Mouse (Mus musculus): ENCODE results near the gene Gadd45g. TPM values are rescaled to one million over a fixed set of nuclear protein-coding genes. Genes with fewer than 3 reads are reported as not detected.

Gadd45g gene
- 202 TPM for polyA plus RNA-seq (2012; fragmentation: generic; extraction: Trizol)

DNA sequence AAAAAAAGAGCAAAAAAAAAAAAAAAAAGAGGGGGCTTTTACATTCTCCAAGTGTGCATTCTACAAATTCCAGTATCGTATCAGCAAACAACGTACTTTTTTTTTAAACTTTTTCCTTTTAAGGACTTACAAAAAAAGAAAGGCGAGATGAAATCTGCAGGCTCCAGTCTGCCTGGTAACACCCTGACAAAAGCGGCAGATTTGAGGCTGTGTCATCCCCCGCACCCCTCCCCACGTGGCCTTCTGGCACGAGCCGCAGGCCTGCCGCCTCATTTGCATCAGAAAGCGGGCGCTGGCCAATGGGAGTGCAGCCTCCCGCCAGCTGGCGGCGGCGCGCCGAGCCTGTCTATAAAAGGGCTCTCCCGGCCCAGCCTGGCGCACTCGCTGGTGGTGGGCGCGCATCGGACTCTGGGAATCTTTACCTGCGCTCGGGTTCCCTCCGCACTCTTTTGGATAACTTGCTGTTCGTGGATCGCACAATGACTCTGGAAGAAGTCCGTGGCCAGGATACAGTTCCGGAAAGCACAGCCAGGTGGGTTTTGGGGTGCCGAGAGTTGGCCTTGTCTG lies at the start of gene Gadd45g:
TSS of gene Gadd45g (plus strand) at position 378 of the 567 bp plus-strand sequence.
- TF ChIP-seq CEBPB (IDR thresholded peaks at IDR 0.05; ENCODE audit: insufficient read depth, poor library complexity, severe bottlenecking) (no peak), POLR2A (IDR thresholded peaks at IDR 0.05; ENCODE audit: insufficient read length, low read depth) (peak; percentile 91), SRF (IDR thresholded peaks at IDR 0.05; ENCODE audit: control insufficient read depth, insufficient read length, low read depth) (no peak), E2F4 (IDR thresholded peaks at IDR 0.05; ENCODE audit: insufficient read depth) (no peak), MYOG (IDR thresholded peaks at IDR 0.05; ENCODE audit: control insufficient read depth in 1 of 3, insufficient read depth in 1 of 3, insufficient read length in 2 of 3, low read depth in 2 of 3) (peak in 2 of 3 experiments; percentile 42 to 85), REST (IDR thresholded peaks at IDR 0.05; ENCODE audit: insufficient read depth, insufficient read length) (no peak), MYOD1 (IDR thresholded peaks at IDR 0.05; ENCODE audit: control insufficient read depth in 1 of 3, insufficient read length in 2 of 3, low read depth in 2 of 3) (peak in 2 of 3 experiments; percentile 16 to 72), TCF12 (IDR thresholded peaks at IDR 0.05; ENCODE audit: insufficient read depth, poor library complexity, severe bottlenecking) (no peak), POLR2AphosphoS2 (IDR thresholded peaks at IDR 0.05; ENCODE audit: insufficient read length, low read depth) (peak; percentile 97), USF1 (IDR thresholded peaks at IDR 0.05; ENCODE audit: low read depth) (peak; percentile 64)
- H3K4me2 ChIP-seq (ENCODE audit: low read depth) = peak within 1 kb of the TSS; percentile 91
- H3K4me3 ChIP-seq = peak within 1 kb of the TSS; percentile 100
- no peaks in the 10 kb centered on the region for H3K27me3 ChIP-seq (ENCODE audit: control insufficient read depth, insufficient read depth, insufficient read length)
- peak within 1 kb of the TSS; percentile 81 for H3ac ChIP-seq (ENCODE audit: control insufficient read depth, insufficient read length)
- H3K36me3 ChIP-seq (ENCODE audit: control insufficient read depth, insufficient read depth) = no peaks in the 10 kb centered on the region
- H3K79me2 ChIP-seq (ENCODE audit: control insufficient read depth, insufficient read depth) = peaks cover 20% of the 10 kb centered on the region

DNA sequence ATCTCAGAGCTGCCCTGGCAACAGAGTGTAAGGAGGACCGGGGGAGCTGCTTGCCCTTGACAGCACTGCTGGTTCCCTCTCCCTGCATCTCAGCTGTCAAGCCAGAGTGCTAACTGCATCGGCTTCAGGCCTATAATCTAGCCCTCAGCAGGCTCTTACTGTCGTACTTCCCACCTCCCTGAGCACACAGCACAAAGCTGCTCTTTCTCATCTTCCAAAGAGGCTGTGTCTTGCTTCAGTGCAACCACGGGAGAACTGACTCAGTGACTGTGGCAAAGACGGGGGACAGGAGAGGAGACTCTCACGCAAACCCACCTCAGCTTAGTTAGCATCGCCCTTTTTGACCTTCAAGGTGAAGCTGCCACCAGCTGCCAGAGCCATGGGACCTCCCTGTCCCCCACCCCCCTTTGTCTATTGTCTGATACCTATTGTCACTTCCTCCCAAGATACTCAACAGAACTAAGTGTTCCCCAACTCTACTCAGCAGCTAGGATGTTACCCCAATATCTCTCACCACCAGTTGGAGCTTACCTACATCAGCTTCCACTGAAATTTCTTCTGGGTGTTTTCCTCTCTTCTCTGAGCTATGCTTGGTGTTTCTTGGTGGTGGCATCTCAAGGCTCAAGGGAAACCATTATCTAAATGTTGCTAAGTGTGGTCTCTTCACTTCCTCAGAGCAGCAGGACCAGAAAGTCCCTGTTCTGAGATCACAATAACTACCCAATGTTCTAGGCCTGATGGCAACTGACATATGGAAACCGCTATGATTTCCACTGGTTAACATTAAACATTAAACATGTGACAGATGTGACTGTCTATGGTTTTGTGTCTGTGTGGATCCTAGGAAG lies 48.4 kb upstream of the Gadd45g start:
- H3K4me3 ChIP-seq = no peak overlapping the region
- H3K36me3 ChIP-seq (ENCODE audit: control insufficient read depth, insufficient read depth) = no peaks in the 10 kb centered on the region
- H3ac ChIP-seq (ENCODE audit: control insufficient read depth, insufficient read length) = no peak overlapping the region
- H3K4me2 ChIP-seq (ENCODE audit: low read depth) = no peak overlapping the region
- peaks cover 5% of the 10 kb centered on the region for H3K27me3 ChIP-seq (ENCODE audit: control insufficient read depth, insufficient read depth, insufficient read length)
- TF ChIP-seq CEBPB (IDR thresholded peaks at IDR 0.05; ENCODE audit: insufficient read depth, poor library complexity, severe bottlenecking) (no peak), REST (IDR thresholded peaks at IDR 0.05; ENCODE audit: insufficient read depth, insufficient read length) (no peak), USF1 (IDR thresholded peaks at IDR 0.05; ENCODE audit: low read depth) (no peak), MYOG (IDR thresholded peaks at IDR 0.05; ENCODE audit: control insufficient read depth in 1 of 3, insufficient read depth in 1 of 3, insufficient read length in 2 of 3, low read depth in 2 of 3) (no peak), POLR2AphosphoS2 (IDR thresholded peaks at IDR 0.05; ENCODE audit: insufficient read length, low read depth) (no peak)
- no peaks in the 10 kb centered on the region for H3K79me2 ChIP-seq (ENCODE audit: control insufficient read depth, insufficient read depth)

DNA sequence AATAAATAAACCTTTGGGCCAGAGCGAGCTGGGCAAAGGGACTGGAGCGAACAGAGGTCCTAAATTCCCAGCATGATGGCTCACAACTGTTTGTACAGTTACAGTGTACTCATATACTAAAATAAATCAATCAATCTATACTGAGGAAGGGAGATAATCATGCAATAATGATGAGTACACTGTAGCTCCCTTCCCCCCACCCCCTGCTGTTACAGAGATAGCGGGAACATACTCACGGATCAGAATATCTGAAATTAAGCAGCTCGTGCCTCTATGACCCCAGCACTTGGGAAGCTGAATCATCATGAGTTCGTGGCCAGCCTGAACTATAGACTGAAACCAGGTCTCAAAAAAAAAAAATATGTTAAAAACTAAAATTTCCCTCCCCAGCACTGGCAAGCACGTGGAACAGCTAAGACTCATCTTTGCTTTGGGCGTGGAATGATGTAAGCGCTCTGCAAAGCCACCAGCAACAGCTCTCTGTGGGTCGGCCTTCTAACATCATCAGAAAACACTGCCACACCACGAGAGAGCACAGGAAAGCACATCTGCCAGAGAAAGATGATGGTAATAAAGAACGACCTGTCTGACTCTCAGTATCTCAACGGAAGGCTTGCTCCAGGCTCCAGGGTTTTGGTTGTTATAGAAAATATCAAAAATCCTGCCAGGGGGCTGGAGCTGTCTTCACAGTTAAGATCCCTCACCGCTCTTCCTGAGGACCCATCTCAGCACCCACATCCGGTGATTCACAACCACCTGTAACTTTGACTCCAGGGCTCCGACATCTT lies 46.5 kb upstream of the Gadd45g start:
- H3K4me2 ChIP-seq (ENCODE audit: low read depth) = peak overlapping the region; percentile 18
- H3K36me3 ChIP-seq (ENCODE audit: control insufficient read depth, insufficient read depth) = no peaks in the 10 kb centered on the region
- no peaks in the 10 kb centered on the region for H3K79me2 ChIP-seq (ENCODE audit: control insufficient read depth, insufficient read depth)
- peaks cover under 1% of the 10 kb centered on the region for H3K27me3 ChIP-seq (ENCODE audit: control insufficient read depth, insufficient read depth, insufficient read length)
- H3ac ChIP-seq (ENCODE audit: control insufficient read depth, insufficient read length) = no peak overlapping the region
- TF ChIP-seq MYOD1 (IDR thresholded peaks at IDR 0.05; ENCODE audit: control insufficient read depth in 1 of 3, insufficient read length in 2 of 3, low read depth in 2 of 3) (no peak), MAX (IDR thresholded peaks at IDR 0.05; ENCODE audit: low read depth) (peak; percentile 74), SRF (IDR thresholded peaks at IDR 0.05; ENCODE audit: control insufficient read depth, insufficient read length, low read depth) (no peak), POLR2AphosphoS2 (IDR thresholded peaks at IDR 0.05; ENCODE audit: insufficient read length, low read depth) (no peak), CEBPB (IDR thresholded peaks at IDR 0.05; ENCODE audit: insufficient read depth, poor library complexity, severe bottlenecking) (peak; percentile 85; the same call in 1 of the 2 replicates)
- H3K4me3 ChIP-seq = peak overlapping the region; percentile 2

DNA sequence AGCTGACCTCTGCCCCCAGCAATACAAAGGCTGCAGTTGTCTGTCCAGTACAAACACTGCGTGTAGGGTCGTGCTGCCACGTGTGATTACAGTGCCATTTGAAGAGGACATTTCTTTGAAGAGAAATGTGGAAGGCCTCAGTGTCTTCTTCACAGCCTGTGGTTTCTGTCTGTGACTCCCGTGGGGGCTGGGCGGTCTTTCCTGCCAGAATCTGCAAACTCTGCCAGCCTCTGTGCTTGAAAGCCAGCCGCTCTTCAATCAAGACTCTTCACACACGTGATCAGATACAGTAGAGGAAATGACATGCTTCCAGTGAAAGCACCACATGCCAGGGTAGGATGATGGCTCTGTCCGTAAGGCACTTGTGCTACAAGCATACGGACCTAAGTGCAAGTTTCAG lies 45.6 kb upstream of the Gadd45g start:
- Histone ChIP-seq H3K4me3 (no peak overlapping the region), H3K4me2 (ENCODE audit: low read depth) (no peak overlapping the region), H3K36me3 (ENCODE audit: control insufficient read depth, insufficient read depth) (no peaks in the 10 kb centered on the region), H3ac (ENCODE audit: control insufficient read depth, insufficient read length) (no peak overlapping the region), H3K79me2 (ENCODE audit: control insufficient read depth, insufficient read depth) (no peaks in the 10 kb centered on the region), H3K27me3 (ENCODE audit: control insufficient read depth, insufficient read depth, insufficient read length) (peaks cover 5% of the 10 kb centered on the region)
- TF ChIP-seq TCF12 (IDR thresholded peaks at IDR 0.05; ENCODE audit: insufficient read depth, poor library complexity, severe bottlenecking) (no peak), CEBPB (IDR thresholded peaks at IDR 0.05; ENCODE audit: insufficient read depth, poor library complexity, severe bottlenecking) (no peak), TCF3 (IDR thresholded peaks at IDR 0.05; ENCODE audit: insufficient read length, low read depth) (no peak), REST (IDR thresholded peaks at IDR 0.05; ENCODE audit: insufficient read depth, insufficient read length) (no peak), MYOG (IDR thresholded peaks at IDR 0.05; ENCODE audit: control insufficient read depth in 1 of 3, insufficient read depth in 1 of 3, insufficient read length in 2 of 3, low read depth in 2 of 3) (no peak), POLR2AphosphoS2 (IDR thresholded peaks at IDR 0.05; ENCODE audit: insufficient read length, low read depth) (no peak), POLR2A (IDR thresholded peaks at IDR 0.05; ENCODE audit: insufficient read length, low read depth) (no peak), USF1 (IDR thresholded peaks at IDR 0.05; ENCODE audit: low read depth) (no peak), MYOD1 (IDR thresholded peaks at IDR 0.05; ENCODE audit: control insufficient read depth in 1 of 3, insufficient read length in 2 of 3, low read depth in 2 of 3) (no peak), MAX (IDR thresholded peaks at IDR 0.05; ENCODE audit: low read depth) (no peak), E2F4 (IDR thresholded peaks at IDR 0.05; ENCODE audit: insufficient read depth) (no peak), SRF (IDR thresholded peaks at IDR 0.05; ENCODE audit: control insufficient read depth, insufficient read length, low read depth) (no peak)

All from myocyte (in vitro differentiated cells).